Comparison of ENCODE assay signal across 13 mouse cellular contexts in the genomic region with DNA sequence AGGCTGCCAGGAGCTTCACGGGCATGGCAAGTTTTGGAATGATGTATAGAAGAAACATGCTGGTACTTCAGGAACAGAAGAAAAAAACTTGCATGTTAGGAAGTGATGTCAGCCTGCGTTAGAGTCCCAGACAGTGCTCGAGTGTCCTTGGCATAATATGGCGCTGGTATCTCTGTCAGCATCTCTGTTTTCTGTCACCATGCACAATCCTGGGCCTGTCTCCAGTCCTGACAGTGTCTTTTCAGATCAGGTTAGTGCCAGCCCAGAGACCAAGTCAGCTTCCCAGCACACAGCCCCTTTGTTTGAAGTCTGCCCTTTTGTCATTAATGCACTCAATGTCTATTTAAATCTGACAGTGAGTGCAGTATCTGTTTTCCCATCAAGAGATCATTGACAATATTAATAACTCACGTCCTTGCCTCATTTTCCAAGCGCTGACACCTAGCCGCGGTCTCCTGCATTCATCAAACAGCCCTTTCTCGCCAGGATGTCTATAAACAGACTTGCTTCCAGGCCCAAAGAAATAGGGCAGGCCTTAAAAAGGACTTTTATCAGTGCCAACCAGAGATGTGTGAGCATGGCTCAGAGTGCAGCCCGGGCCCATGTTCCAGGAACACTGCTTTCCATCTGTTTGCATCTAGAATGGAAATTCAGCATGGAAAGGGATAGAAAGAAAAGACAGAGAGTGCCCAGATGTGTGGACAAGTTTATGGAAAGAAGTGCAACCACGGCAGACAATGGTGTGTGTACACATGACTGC.
DNase-seq lines count a peak whose midpoint lies in the region; ATAC-seq lines count a peak whose summit lies in the region.
"Had no signal": no experiment of that assay in that cellular context is flagged by ENCODE, and none has a peak within 500 bp of the region (broad histone marks: within the 10 kb centered on the region; RNA-seq: fewer than 3 reads in every experiment).

No protein-coding gene starts in this region.

- no peak overlapping the region for H3K4me3 ChIP-seq in hindbrain, embryonic 10.5 days
- no peak overlapping the region for H3K4me3 ChIP-seq in hindbrain, embryonic 12.5 days
- H3K4me3 ChIP-seq in neural tube, embryonic 15.5 days (replicated peaks), result no peak overlapping the region

- peaks cover 9% of the 10 kb centered on the region for H3K4me1 ChIP-seq in hindbrain, embryonic 10.5 days (replicated peaks)
- H3K4me1 ChIP-seq in hindbrain, embryonic 12.5 days, result peaks cover 8% of the 10 kb centered on the region
- no peaks in the 10 kb centered on the region for H3K4me1 ChIP-seq in neural tube, embryonic 15.5 days

- DNase-seq in hindbrain, embryonic 10.5 days (ENCODE audit: low spot score), result no peak
- peak; percentile 38 for DNase-seq in retina, postnatal 1 day
- DNase-seq in retina, embryonic 14.5 days (ENCODE audit: low spot score), result no peak
- DNase-seq in cerebellum, postnatal 36 days, result peak; percentile 9 to 23
- no peak for DNase-seq in urinary bladder, postnatal 36 days (ENCODE audit: low spot score in 2 of 2)
- DNase-seq: adrenal gland, adult 2 months; heart, postnatal 36 days; kidney, adult 8-10 months had no signal

- H3K9ac ChIP-seq in hindbrain, embryonic 12.5 days, result no peak overlapping the region
- H3K9ac ChIP-seq in neural tube, embryonic 15.5 days (replicated peaks), result no peak overlapping the region

- H3K36me3 ChIP-seq in hindbrain, embryonic 10.5 days, result no peaks in the 10 kb centered on the region
- H3K36me3 ChIP-seq in hindbrain, embryonic 12.5 days, result no peaks in the 10 kb centered on the region
- no peaks in the 10 kb centered on the region for H3K36me3 ChIP-seq in neural tube, embryonic 15.5 days

- WGBS in hindbrain, embryonic 10.5 days, result 71% methylated on average over 11 of the region's 11 CpGs
- 50% methylated on average over 11 of the region's 11 CpGs for WGBS in hindbrain, embryonic 12.5 days
- WGBS in neural tube, embryonic 15.5 days, result 58% methylated on average over 11 of the region's 11 CpGs

- no peaks in the 10 kb centered on the region for H3K9me3 ChIP-seq in hindbrain, embryonic 10.5 days
- no peaks in the 10 kb centered on the region for H3K9me3 ChIP-seq in hindbrain, embryonic 12.5 days (replicated peaks)
- H3K9me3 ChIP-seq in neural tube, embryonic 15.5 days (replicated peaks), result no peaks in the 10 kb centered on the region

- ATAC-seq in hindbrain, embryonic 12.5 days (ENCODE audit: low FRiP score), result no peak
- 0 out of 2 replicates have a peak, but pooled peaks have one; percentile 47 for ATAC-seq in neural tube, embryonic 15.5 days (ENCODE audit: low FRiP score)
- no peak for ATAC-seq in erythroid progenitor cell, adult 5-6 weeks (replicated peaks; ENCODE audit: low FRiP score, poor library complexity, severe bottlenecking)
- ATAC-seq: Patski had no signal

- H3K27me3 ChIP-seq in hindbrain, embryonic 10.5 days (ENCODE audit: insufficient read depth, poor library complexity, severe bottlenecking), result no peaks in the 10 kb centered on the region
- no peaks in the 10 kb centered on the region; the same call in 1 of the 2 replicates for H3K27me3 ChIP-seq in hindbrain, embryonic 12.5 days
- 0 out of 2 replicates have a peak, but pooled peaks cover 4% of the 10 kb centered on the region for H3K27me3 ChIP-seq in neural tube, embryonic 15.5 days (replicated peaks)
- H3K27me3 ChIP-seq: Patski had no signal

- H3K4me2 ChIP-seq in hindbrain, embryonic 12.5 days (replicated peaks), result no peak overlapping the region
- no peak overlapping the region for H3K4me2 ChIP-seq in neural tube, embryonic 15.5 days

- H3K27ac ChIP-seq in hindbrain, embryonic 10.5 days, result peak overlapping the region; percentile 62
- H3K27ac ChIP-seq in hindbrain, embryonic 12.5 days, result no peak overlapping the region
- no peak overlapping the region for H3K27ac ChIP-seq in neural tube, embryonic 15.5 days (replicated peaks)
- H3K27ac ChIP-seq: macrophage had no signal

Comparison
In these comparisons a context has a peak if more than half of its experiments do, and no peak if none do; other contexts are left out.
1. DNase-seq: peak in retina, postnatal 1 day (single experiment) and cerebellum, postnatal 36 days (2 of 2); none in hindbrain, embryonic 10.5 days (single experiment), retina, embryonic 14.5 days (single experiment) and urinary bladder, postnatal 36 days (0 of 2).